Mouse (Mus musculus) liver, embryonic 14.5 days (tissue): Measurements from ENCODE around the gene Defb25. TPM values are rescaled to one million over a fixed set of nuclear protein-coding genes. Genes with fewer than 3 reads are reported as not detected.

Experiments used
- ATAC-seq: fragments of 200-750 bp; cut with Nextera tagmentation; 2 replicates; pipeline ENCODE4 v1.8.0; 2017; ENCODE audit warnings: moderate number of reproducible peaks, mild to moderate bottlenecking, moderate library complexity; ENCODE audit not compliant: insufficient read depth
- DNase-seq, 3 experiments: peaks; one replicate each; pipeline ENCODE4 v3.0.0-alpha.2; 2012 to 2013; ENCODE audit warnings: low read depth in 3 of 3, low spot score in 3 of 3
- H3K27ac ChIP-seq: fragments of 300-500 bp; sonication (generic); 2 replicates; pipeline ENCODE4 v1.5.1; 2014; ENCODE audit warnings: moderate library complexity, mild to moderate bottlenecking, control low read depth, inconsistent platforms
- H3K27me3 ChIP-seq: fragments of 300-500 bp; sonication (generic); 2 replicates; pipeline ENCODE4 v1.6.1; 2014; ENCODE audit warnings: mild to moderate bottlenecking, low read length, moderate library complexity; ENCODE audit not compliant: control insufficient read depth, insufficient read depth
- H3K36me3 ChIP-seq: fragments of 300-500 bp; sonication (generic); replicated peaks from 2 replicates; pipeline ENCODE4 v1.6.1; 2014; ENCODE audit warnings: low read depth; ENCODE audit not compliant: control insufficient read depth, insufficient read depth
- H3K4me1 ChIP-seq, 2 experiments: fragments of 200-500 bp in 1 of 2; fragments of 300-500 bp in 1 of 2; sonication (generic) in 1 of 2; replicated peaks; 2 replicates each; pipeline ENCODE4 v1.6.1; 2012 to 2014; ENCODE audit warnings: antibody characterized with exemption in 1 of 2, inconsistent platforms in 1 of 2, low read length in 1 of 2; ENCODE audit not compliant: control insufficient read depth in 2 of 2, insufficient read depth in 2 of 2
- H3K4me2 ChIP-seq: fragments of 300-500 bp; sonication (generic); 2 replicates; pipeline ENCODE4 v1.6.1; 2014; ENCODE audit warnings: low read depth, mild to moderate bottlenecking, control low read depth, moderate library complexity
- H3K4me3 ChIP-seq, 2 experiments: fragments of 200-500 bp in 1 of 2; fragments of 300-500 bp in 1 of 2; sonication (generic) in 1 of 2; 2 replicates each; pipeline ENCODE4 v1.5.1; 2012 to 2014; ENCODE audit warnings: low read depth in 2 of 2, low read length in 2 of 2, mild to moderate bottlenecking in 2 of 2, control low read depth in 1 of 2, inconsistent platforms in 1 of 2, moderate library complexity in 1 of 2; ENCODE audit not compliant: insufficient read depth in 1 of 2
- H3K9ac ChIP-seq: fragments of 300-500 bp; sonication (generic); replicated peaks from 2 replicates; pipeline ENCODE4 v1.6.1; 2014; ENCODE audit warnings: mild to moderate bottlenecking, control low read depth, moderate library complexity
- H3K9me3 ChIP-seq: fragments of 300-500 bp; sonication (generic); 2 replicates; pipeline ENCODE4 v1.6.1; 2016; ENCODE audit warnings: low read length, mixed read lengths; ENCODE audit not compliant: control insufficient read depth
- CTCF ChIP-seq: IDR thresholded peaks from 2 replicates; pipeline ENCODE4 v1.5.1; 2016; ENCODE audit warnings: antibody characterized with exemption, low read depth, control low read depth
- EP300 ChIP-seq: IDR thresholded peaks from 2 replicates; pipeline ENCODE4 v1.6.1; 2016; ENCODE audit warnings: antibody characterized with exemption, low read depth
- WGBS: fragments of 180-500 bp; shearing (Covaris S2); extraction: QIAGEN DNeasy Blood & Tissue Kit; methylation state at CpG from one replicate; pipeline ENCODE4 v1.1.7; 2014; ENCODE audit not compliant: insufficient replicate concordance; 5-methylcytosine and 5-hydroxymethylcytosine counted together
- polyA plus RNA-seq, 2 experiments: library from polyadenylated mRNA; depleted of rRNA in 1 of 2; stranded (reverse) in 1 of 2; unstranded in 1 of 2; fragments of >200 nt; fragmentation: Nextera tagmentation in 1 of 2; extraction: Ambion mirVana in 1 of 2; gene quantifications; 2 replicates each; pipeline versions ENCODE4 v1.2.1 to v1.2.3; 2012 to 2014

The Defb25 gene
- polyA plus RNA-seq, 2 experiments, result not detected

- Histone ChIP-seq H3K4me2 (no peak overlapping the region), H3K4me3 (no peak overlapping the region), H3K4me1 (no peaks in the 10 kb centered on the region), H3K27me3 (peaks cover 4% of the 10 kb centered on the region), H3K9ac (no peak overlapping the region), H3K9me3 (no peaks in the 10 kb centered on the region), H3K36me3 (no peaks in the 10 kb centered on the region), H3K27ac (no peak overlapping the region)
- WGBS, result 36% methylated on average over 9 of the region's 9 CpGs
- TF ChIP-seq EP300 (no peak), CTCF (no peak)
- DNase-seq (no peak), ATAC-seq (no peak)
These were observed 2.3 kb downstream of the Defb25 start for GRCm38 (mm10) chr2:152620367-152621134.

GRCm38 (mm10) chr2:152617374-152617773 is 5.5 kb downstream of the Defb25 start:
- H3K9me3 ChIP-seq, result no peaks in the 10 kb centered on the region
- H3K4me1 ChIP-seq, result no peaks in the 10 kb centered on the region
- no peak for ATAC-seq
- H3K4me2 ChIP-seq, result no peak overlapping the region
- no peaks in the 10 kb centered on the region for H3K36me3 ChIP-seq
- TF ChIP-seq EP300 (no peak), CTCF (peak; percentile 61)
- H3K9ac ChIP-seq, result no peak overlapping the region
- H3K4me3 ChIP-seq, result no peak overlapping the region
- 49% methylated on average over 5 of the region's 5 CpGs for WGBS
- DNase-seq, result no peak
- no peak overlapping the region for H3K27ac ChIP-seq
- no peaks in the 10 kb centered on the region for H3K27me3 ChIP-seq

- no peak for DNase-seq
These were observed 6.4 kb downstream of the Defb25 start for GRCm38 (mm10) chr2:152616470-152616869.

GRCm38 (mm10) chr2:152615563-152615962 is 7.3 kb downstream of the Defb25 start:
- Histone ChIP-seq H3K4me3 (no peak overlapping the region), H3K27me3 (no peaks in the 10 kb centered on the region), H3K36me3 (no peaks in the 10 kb centered on the region), H3K4me2 (no peak overlapping the region), H3K4me1 (no peaks in the 10 kb centered on the region), H3K9me3 (no peaks in the 10 kb centered on the region), H3K27ac (no peak overlapping the region), H3K9ac (no peak overlapping the region)
- 9% methylated on average over 7 of the region's 7 CpGs for WGBS
- peak; percentile 85 for TF ChIP-seq CTCF
- TF ChIP-seq EP300, result no peak
- ATAC-seq, result no peak
- peak; percentile 33 to 37 (median 35) for DNase-seq

More at GRCm38 (mm10) chr2:152616470-152616869, 6.4 kb downstream of the Defb25 start:
- Histone ChIP-seq H3K27me3 (no peaks in the 10 kb centered on the region), H3K9ac (no peak overlapping the region), H3K4me1 (no peaks in the 10 kb centered on the region), H3K4me3 (no peak overlapping the region), H3K27ac (no peak overlapping the region), H3K9me3 (no peaks in the 10 kb centered on the region), H3K4me2 (no peak overlapping the region), H3K36me3 (no peaks in the 10 kb centered on the region)
- no peak for ATAC-seq
- 18% methylated on average over 6 of the region's 6 CpGs for WGBS
- TF ChIP-seq EP300 (no peak), CTCF (no peak)

- ATAC-seq (no peak), DNase-seq (no peak)
- Histone ChIP-seq H3K4me2 (no peak overlapping the region), H3K36me3 (no peaks in the 10 kb centered on the region), H3K4me3 (no peak overlapping the region), H3K9ac (no peak overlapping the region), H3K4me1 (no peaks in the 10 kb centered on the region), H3K27ac (no peak overlapping the region), H3K9me3 (no peaks in the 10 kb centered on the region), H3K27me3 (no peaks in the 10 kb centered on the region)
- 34% methylated on average over 8 of the region's 8 CpGs for whole genome bisulfite sequencing
- TF ChIP-seq EP300, result no peak
- no peak for TF ChIP-seq CTCF
These were observed 10.7 kb downstream of the Defb25 start for GRCm38 (mm10) chr2:152612193-152612592.
